9 mouse cellular contexts compared by ENCODE assay signal in the genomic region with DNA sequence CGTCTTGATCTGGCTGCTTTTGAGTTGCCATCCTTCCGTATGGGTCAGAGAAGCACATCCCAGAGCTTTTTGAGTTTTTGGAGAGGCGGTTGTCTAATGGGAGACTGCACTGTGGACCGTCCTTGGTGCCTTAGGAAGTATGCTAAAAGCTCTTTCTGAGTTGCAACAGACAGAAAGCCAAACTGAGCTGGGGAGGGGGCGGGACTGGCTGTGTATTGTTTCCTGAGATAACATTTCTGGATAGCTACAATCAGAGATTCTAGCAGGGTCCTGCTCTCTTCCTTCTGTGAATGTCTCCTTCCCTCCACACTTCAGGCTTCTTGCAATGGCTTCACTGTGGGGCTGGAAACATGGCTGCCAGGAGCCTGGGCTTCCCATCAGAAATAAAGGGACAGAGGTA. TPM values are rescaled to one million over a fixed set of nuclear protein-coding genes. Genes with fewer than 3 reads are reported as not detected.
DNase-seq lines count a peak whose midpoint lies in the region; ATAC-seq and TF ChIP-seq lines count a peak whose summit lies in the region.
"Had no signal": no experiment of that assay in that cellular context is flagged by ENCODE, and none has a peak within 500 bp of the region (broad histone marks: within the 10 kb centered on the region; RNA-seq: fewer than 3 reads in every experiment).

No protein-coding gene starts in this region.

- H3K9me3 ChIP-seq in heart, embryonic 15.5 days (replicated peaks) = no peaks in the 10 kb centered on the region
- H3K9me3 ChIP-seq in neural tube, embryonic 13.5 days = no peaks in the 10 kb centered on the region
- H3K9me3 ChIP-seq in neural tube, embryonic 15.5 days (replicated peaks) = no peaks in the 10 kb centered on the region
- H3K9me3 ChIP-seq in limb, embryonic 10.5 days (replicated peaks) = no peaks in the 10 kb centered on the region
- H3K9me3 ChIP-seq in stomach, postnatal 0 days (ENCODE audit: control insufficient read depth, low read length) = no peaks in the 10 kb centered on the region

- 0 out of 2 replicates have a peak overlapping the region, but pooled peaks have one; percentile 8 for H3K9ac ChIP-seq in heart, embryonic 15.5 days
- no peak overlapping the region for H3K9ac ChIP-seq in neural tube, embryonic 13.5 days
- H3K9ac ChIP-seq in neural tube, embryonic 15.5 days (replicated peaks) = no peak overlapping the region
- H3K9ac ChIP-seq in stomach, postnatal 0 days (ENCODE audit: low read length) = no peak overlapping the region

- WGBS in heart, embryonic 15.5 days = 43% methylated on average over 5 of the region's 5 CpGs
- 88% methylated on average over 5 of the region's 5 CpGs for WGBS in neural tube, embryonic 13.5 days
- 84% methylated on average over 5 of the region's 5 CpGs for WGBS in neural tube, embryonic 15.5 days
- 91% methylated on average over 5 of the region's 5 CpGs for WGBS in limb, embryonic 10.5 days
- WGBS in stomach, postnatal 0 days = 75% methylated on average over 5 of the region's 5 CpGs

- no peak for ATAC-seq in heart, embryonic 15.5 days (replicated peaks; ENCODE audit: insufficient number of reproducible peaks, insufficient read depth, low FRiP score, low read depth)
- no peak for ATAC-seq in neural tube, embryonic 13.5 days (ENCODE audit: low read depth)
- ATAC-seq in neural tube, embryonic 15.5 days (ENCODE audit: low FRiP score) = no peak
- ATAC-seq in stomach, postnatal 0 days (ENCODE audit: low FRiP score, low TSS enrichment) = no peak

- TF ChIP-seq CTCF in stomach, postnatal 0 days (IDR thresholded peaks at IDR 0.05; ENCODE audit: low read depth) = no peak

- H3K27me3 ChIP-seq in heart, embryonic 15.5 days = no peaks in the 10 kb centered on the region
- H3K27me3 ChIP-seq in neural tube, embryonic 13.5 days = no peaks in the 10 kb centered on the region
- no peaks in the 10 kb centered on the region for H3K27me3 ChIP-seq in neural tube, embryonic 15.5 days (replicated peaks)
- no peaks in the 10 kb centered on the region for H3K27me3 ChIP-seq in limb, embryonic 10.5 days (ENCODE audit: low read depth, poor library complexity, severe bottlenecking)
- no peaks in the 10 kb centered on the region for H3K27me3 ChIP-seq in stomach, postnatal 0 days (ENCODE audit: control insufficient read depth, insufficient read depth, low read length)

- H3K4me3 ChIP-seq in heart, embryonic 15.5 days = no peak overlapping the region
- no peak overlapping the region for H3K4me3 ChIP-seq in neural tube, embryonic 13.5 days
- no peak overlapping the region for H3K4me3 ChIP-seq in neural tube, embryonic 15.5 days (replicated peaks)
- no peak overlapping the region for H3K4me3 ChIP-seq in limb, embryonic 10.5 days
- H3K4me3 ChIP-seq in stomach, postnatal 0 days (ENCODE audit: low read depth, low read length) = no peak overlapping the region

- peak overlapping the region; percentile 43 for H3K4me2 ChIP-seq in heart, embryonic 15.5 days
- H3K4me2 ChIP-seq in neural tube, embryonic 13.5 days = 0 out of 2 replicates have a peak overlapping the region, but pooled peaks have one; percentile 22
- no peak overlapping the region for H3K4me2 ChIP-seq in neural tube, embryonic 15.5 days
- H3K4me2 ChIP-seq in stomach, postnatal 0 days (replicated peaks; ENCODE audit: low read depth) = peak overlapping the region; percentile 28; the same call in 1 of the 2 replicates

- H3K36me3 ChIP-seq in heart, embryonic 15.5 days = no peaks in the 10 kb centered on the region
- no peaks in the 10 kb centered on the region for H3K36me3 ChIP-seq in neural tube, embryonic 13.5 days
- no peaks in the 10 kb centered on the region for H3K36me3 ChIP-seq in neural tube, embryonic 15.5 days
- H3K36me3 ChIP-seq in limb, embryonic 10.5 days = no peaks in the 10 kb centered on the region
- H3K36me3 ChIP-seq in stomach, postnatal 0 days (ENCODE audit: control insufficient read depth, insufficient read depth, low read length) = no peaks in the 10 kb centered on the region

- no peak for DNase-seq in heart, adult 11 months
- no peak for DNase-seq in limb, embryonic 10.5 days (ENCODE audit: low spot score)
- no peak for DNase-seq in stomach, postnatal 0 days (ENCODE audit: low spot score)
- no peak for DNase-seq in left cerebral cortex, adult 11 months (ENCODE audit: low spot score)
- no peak for DNase-seq in cerebellum, postnatal 10 days

- peaks cover 39% of the 10 kb centered on the region for H3K4me1 ChIP-seq in heart, embryonic 15.5 days (replicated peaks)
- peaks cover 22% of the 10 kb centered on the region for H3K4me1 ChIP-seq in neural tube, embryonic 13.5 days (replicated peaks)
- peaks cover 16% of the 10 kb centered on the region for H3K4me1 ChIP-seq in neural tube, embryonic 15.5 days
- peaks cover 49% of the 10 kb centered on the region for H3K4me1 ChIP-seq in limb, embryonic 10.5 days
- peaks cover 6% of the 10 kb centered on the region for H3K4me1 ChIP-seq in stomach, postnatal 0 days (replicated peaks; ENCODE audit: control insufficient read depth, insufficient read depth)

- H3K27ac ChIP-seq in heart, embryonic 15.5 days = peak overlapping the region; percentile 74
- H3K27ac ChIP-seq in neural tube, embryonic 13.5 days (replicated peaks) = peak overlapping the region; percentile 65
- no peak overlapping the region for H3K27ac ChIP-seq in neural tube, embryonic 15.5 days (replicated peaks)
- H3K27ac ChIP-seq in limb, embryonic 10.5 days = peak overlapping the region; percentile 79
- no peak overlapping the region; the same call in 1 of the 2 replicates for H3K27ac ChIP-seq in stomach, postnatal 0 days (replicated peaks)

- no peak for TF ChIP-seq EP300 in stomach, postnatal 0 days (optimal IDR thresholded peaks at IDR 0.05)

RNA-seq across cellular contexts. Expression of a gene that starts 23.7 kb away (rescaled TPM):
- 53.7 and 59.5 TPM in 2 replicates for polyA plus RNA-seq in heart, embryonic 15.5 days (2015; fragmentation: Nextera tagmentation; extraction: Ambion mirVana)
- 10.2 and 12.1 TPM in 2 replicates for polyA plus RNA-seq in neural tube, embryonic 13.5 days (2015; fragmentation: Nextera tagmentation; extraction: Ambion mirVana)
- polyA plus RNA-seq in neural tube, embryonic 15.5 days (2015; fragmentation: Nextera tagmentation; extraction: Ambion mirVana) = 8.8 and 16.6 TPM in 2 replicates
- 23.6 and 29.9 TPM in 2 replicates for polyA plus RNA-seq in limb, embryonic 10.5 days (2016; fragmentation: Nextera tagmentation; extraction: Ambion mirVana)
- polyA plus RNA-seq in stomach, postnatal 0 days (2015; fragmentation: Nextera tagmentation; extraction: Ambion mirVana) = 34.3 and 35.0 TPM in 2 replicates

RNA-seq across cellular contexts. Expression of a gene that starts 42.3 kb away (rescaled TPM):
- 4.8 and 8.2 TPM in 2 replicates for polyA plus RNA-seq in heart, embryonic 15.5 days (2015; fragmentation: Nextera tagmentation; extraction: Ambion mirVana)
- not detected in 2 replicates for polyA plus RNA-seq in neural tube, embryonic 13.5 days (2015; fragmentation: Nextera tagmentation; extraction: Ambion mirVana)
- polyA plus RNA-seq in neural tube, embryonic 15.5 days (2015; fragmentation: Nextera tagmentation; extraction: Ambion mirVana) = 4.2 TPM in 1 of 2 replicates, not detected in the other
- polyA plus RNA-seq in limb, embryonic 10.5 days (2016; fragmentation: Nextera tagmentation; extraction: Ambion mirVana) = not detected in 2 replicates
- 75.5 and 86.9 TPM in 2 replicates for polyA plus RNA-seq in stomach, postnatal 0 days (2015; fragmentation: Nextera tagmentation; extraction: Ambion mirVana)
- polyA plus RNA-seq: macrophage had no signal

Comparison
In these comparisons a context has a peak if more than half of its experiments do, and no peak if none do; other contexts are left out.
1. H3K27ac ChIP-seq: peak in heart, embryonic 15.5 days (single experiment), neural tube, embryonic 13.5 days (single experiment) and limb, embryonic 10.5 days (single experiment); none in neural tube, embryonic 15.5 days (single experiment) and stomach, postnatal 0 days (single experiment).